Mouse (Mus musculus) small intestine, adult 2 months (tissue): ENCODE measurements at regions not wholly inside any gene's neighbourhood (a gene's known extent, or its start where the extent isn't known, plus 50 kb on each side); places are given as distances from the start of the nearest gene placed in this dataset.

Experiments
- CTCF ChIP-seq: fragments of 200-500 bp; IDR thresholded peaks from 2 replicates; pipeline ENCODE4 v1.5.1; 2012; ENCODE audit warnings: low read depth, mild to moderate bottlenecking, control low read depth, inconsistent platforms, low read length, moderate library complexity, mixed read lengths; ENCODE audit not compliant: insufficient replicate concordance, insufficient read length; ENCODE audit errors: extremely low read depth
- POLR2A ChIP-seq: fragments of 200-500 bp; IDR thresholded peaks from 2 replicates; pipeline ENCODE4 v1.6.1; 2012; ENCODE audit warnings: low read depth, mild to moderate bottlenecking, control low read depth, inconsistent platforms, low read length, moderate library complexity

DNA sequence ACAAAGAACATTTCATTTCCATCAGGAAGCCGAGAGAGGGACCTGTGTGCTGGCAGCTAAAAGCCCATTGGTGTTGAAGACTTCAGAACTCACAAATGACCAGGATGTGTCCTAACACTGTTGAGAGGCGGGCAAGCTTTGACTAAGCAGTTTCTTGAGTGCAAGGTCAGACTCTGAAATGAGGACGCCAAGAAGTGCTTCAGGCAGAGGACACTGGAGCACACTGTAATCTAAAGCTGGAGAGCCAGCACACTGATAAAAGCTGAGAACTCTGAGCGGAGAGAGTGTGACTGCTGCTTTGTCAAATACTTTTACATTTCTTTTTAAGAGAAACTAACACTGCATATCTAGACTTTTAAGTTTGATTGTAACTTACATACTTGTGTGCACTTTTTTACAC, 72.5 kb upstream of the Dph5 start:
- TF ChIP-seq CTCF (no peak), POLR2A (no peak)
